Mouse (Mus musculus) brain, embryonic 14.5 days (tissue): ENCODE data around the gene Tprgl.

Experiments
- CTCF ChIP-seq: fragments of 200-500 bp; IDR thresholded peaks from 2 replicates; pipeline ENCODE4 v1.5.1; 2012; ENCODE audit warnings: inconsistent platforms, mild to moderate bottlenecking, moderate library complexity, borderline replicate concordance; ENCODE audit not compliant: insufficient read depth, insufficient read length; ENCODE audit errors: extremely low read depth
- POLR2A ChIP-seq: fragments of 200-500 bp; IDR thresholded peaks from 2 replicates; pipeline ENCODE4 v1.6.1; 2012; ENCODE audit warnings: mild to moderate bottlenecking, inconsistent platforms, borderline replicate concordance; ENCODE audit not compliant: poor library complexity, insufficient read depth, insufficient read length, severe bottlenecking; ENCODE audit errors: extremely low read depth

DNA sequence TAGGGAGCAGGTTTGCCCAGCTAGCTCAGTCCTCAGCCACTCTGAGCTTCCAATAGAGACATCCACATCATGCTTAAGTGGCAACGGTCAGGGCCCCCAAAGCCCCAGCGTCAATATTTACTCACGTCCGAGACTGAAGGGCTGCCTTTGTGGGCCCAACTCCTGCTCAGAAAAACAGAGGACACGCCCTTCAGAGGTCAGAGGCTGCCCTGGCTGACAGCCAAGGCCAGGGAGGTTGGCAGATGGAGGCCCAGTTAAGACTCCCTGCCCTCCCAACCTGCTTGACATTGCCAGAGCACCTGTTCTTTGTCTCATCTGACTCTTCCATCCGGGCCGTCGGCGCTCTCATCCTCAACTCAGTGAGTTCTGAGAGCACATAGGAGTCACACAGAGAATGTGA is 41.7 kb downstream of the Tprgl start:
- TF ChIP-seq CTCF (no peak), POLR2A (no peak)
